Mouse (Mus musculus) common myeloid progenitor, adult 5-6 weeks (primary cell): ENCODE results near the gene Cpne1. TPM values are rescaled to one million over a fixed set of nuclear protein-coding genes. Genes with fewer than 3 reads are reported as not detected.
"Not testable (repeated sequence)": the region's sequence is repeated elsewhere in the genome, so short reads cannot be mapped to it uniquely, and the experiment has no call there.

ENCODE experiments used
- ATAC-seq: replicated peaks from 2 replicates; pipeline ENCODE4 v1.8.0; 2016; ENCODE audit warnings: low read depth, mild to moderate bottlenecking, moderate TSS enrichment, inconsistent platforms; ENCODE audit not compliant: poor library complexity, severe bottlenecking
- total RNA-seq: library from RNA; stranded (forward); fragments of 200-1000, 187-1606 nt; gene quantifications from 2 replicates; pipeline ENCODE4 v1.2.3, GENCODE M21; 2017

Gene Cpne1
- 19.7 and 22.7 TPM in 2 replicates for total RNA-seq

DNA sequence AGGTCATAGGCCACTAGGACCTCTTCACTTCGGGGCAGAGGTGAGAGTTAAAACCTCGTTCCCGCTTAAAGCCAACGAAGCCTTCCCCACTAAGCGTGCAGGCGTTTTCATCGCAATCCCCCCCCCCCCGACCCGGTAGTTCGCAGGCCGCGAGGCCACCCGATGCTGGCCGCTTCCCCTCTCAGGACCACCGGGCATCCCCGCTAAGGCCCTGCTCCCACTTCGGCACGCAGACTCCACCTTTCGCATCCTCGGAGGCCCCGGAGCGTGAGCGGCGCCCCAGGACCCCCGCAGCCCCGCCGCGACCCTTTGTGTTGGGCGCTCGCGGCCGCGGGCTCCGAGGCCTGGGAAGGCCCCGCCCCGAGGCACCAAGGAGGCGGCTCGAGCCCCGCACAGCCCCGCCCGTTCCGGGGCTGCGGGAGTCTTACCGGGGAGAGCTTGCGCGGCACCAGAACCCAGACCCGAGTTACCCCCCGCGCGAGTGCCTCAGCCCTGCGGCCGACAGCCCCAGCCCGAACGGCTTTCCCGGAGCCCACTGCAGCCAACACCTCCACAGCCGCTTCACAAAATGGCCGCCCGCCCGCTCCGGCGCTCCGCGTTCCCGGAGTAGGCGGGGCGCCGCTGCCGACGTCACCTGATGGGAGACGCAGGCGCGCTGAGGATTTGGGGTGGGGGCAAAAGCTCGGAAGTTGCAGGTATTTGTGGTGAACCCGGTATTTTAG lies at the start of gene Cpne1, which contains the start of gene Rbm12:
Gene Cpne1 (minus strand): TSS at position 608 of the 722 bp plus-strand sequence.
Gene Rbm12 (minus strand): TSS at position 621 of the 722 bp plus-strand sequence.
- ATAC-seq, result peak; percentile 91

DNA sequence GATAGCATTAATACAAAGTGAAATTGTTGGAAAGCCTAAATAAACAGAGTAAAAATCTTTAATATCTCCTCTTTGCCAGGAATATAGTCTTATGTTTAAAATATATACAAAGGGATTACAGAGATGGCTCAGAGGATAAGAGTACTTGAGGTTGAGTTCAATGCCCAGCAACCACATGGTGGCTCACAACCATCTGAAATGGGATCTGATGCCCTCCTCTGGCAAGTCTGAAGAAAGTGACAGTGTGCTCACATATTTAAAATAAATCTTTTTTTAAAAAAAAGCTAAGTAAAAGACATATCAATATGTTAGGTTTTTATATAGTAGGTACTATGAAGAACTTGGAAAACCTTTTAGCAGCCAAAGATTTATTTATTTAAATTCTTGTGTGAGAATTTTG lies 39.8 kb upstream of the Cpne1 start:
- no peak for ATAC-seq

DNA sequence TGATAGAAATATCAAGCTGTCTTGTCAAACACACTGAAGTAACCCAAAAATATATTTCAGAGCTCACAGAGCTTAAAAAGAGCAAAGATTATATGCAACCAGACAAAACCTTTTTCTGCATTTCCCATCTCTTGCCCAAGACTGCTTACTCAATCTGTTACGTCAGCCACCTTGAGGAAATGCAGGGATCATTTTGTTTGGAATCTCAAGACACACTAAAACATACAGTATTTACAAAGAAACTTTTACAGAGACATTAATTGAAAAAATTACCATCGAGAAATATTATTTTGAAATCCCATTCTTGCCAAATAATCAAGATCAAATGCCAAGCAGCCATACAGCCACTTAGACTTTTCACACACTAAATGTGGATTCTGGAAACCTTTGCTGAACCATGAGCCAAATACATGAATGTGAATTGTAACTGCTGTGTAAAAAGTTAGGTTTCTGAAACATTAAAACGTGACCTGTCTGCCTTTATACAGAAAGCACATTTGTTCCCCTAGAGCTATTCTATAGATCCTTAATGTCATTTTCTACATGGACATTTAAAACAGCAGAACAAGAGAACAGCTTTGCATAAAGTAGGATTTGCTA lies 35.7 kb upstream of the Cpne1 start:
- no peak for ATAC-seq

DNA sequence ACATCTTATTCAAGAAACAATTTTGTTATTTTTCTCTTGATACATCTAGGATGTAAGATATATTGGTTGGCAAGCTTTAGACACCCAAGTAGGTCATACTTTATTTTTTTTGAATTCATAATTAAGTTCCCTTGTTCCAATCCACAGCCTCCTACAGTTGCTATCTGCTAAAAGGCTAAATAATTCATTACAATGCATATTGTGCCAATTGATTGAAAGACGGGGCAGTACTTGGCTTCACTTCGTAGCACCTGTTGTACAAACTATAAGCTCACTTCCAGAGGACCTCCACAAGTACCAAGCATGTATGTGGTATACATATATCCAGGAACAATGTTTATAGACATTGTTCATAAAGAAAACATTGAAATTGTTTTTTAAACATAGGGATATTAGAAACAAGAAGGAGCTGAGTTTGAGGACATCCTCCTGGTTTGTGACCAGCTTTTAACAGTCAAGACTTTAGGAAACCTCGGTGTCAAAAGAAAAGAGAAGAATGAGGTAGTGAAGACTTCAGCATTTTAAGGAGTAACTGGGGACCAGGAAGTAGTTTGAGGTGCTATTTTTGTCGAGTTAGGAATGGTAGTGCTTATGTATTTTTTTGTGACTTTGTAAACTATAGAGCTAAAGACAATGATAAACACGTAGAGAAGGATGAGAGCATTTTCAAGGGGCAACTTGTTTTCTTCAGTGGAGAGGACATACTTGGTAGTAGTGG lies 34.7 kb upstream of the Cpne1 start:
- no peak for ATAC-seq

GRCm38 (mm10) chr2:156145486-156146130 lies 33.8 kb upstream of the Cpne1 start:
- no peak for ATAC-seq

GRCm38 (mm10) chr2:156143953-156144724 lies 32.4 kb upstream of the Cpne1 start, which contains the start of the genes Romo1 and Nfs1:
Romo1 (plus strand) TSS chr2:156144039.
Nfs1 (minus strand) TSS chr2:156144186.
- peak; percentile 96 for ATAC-seq

DNA sequence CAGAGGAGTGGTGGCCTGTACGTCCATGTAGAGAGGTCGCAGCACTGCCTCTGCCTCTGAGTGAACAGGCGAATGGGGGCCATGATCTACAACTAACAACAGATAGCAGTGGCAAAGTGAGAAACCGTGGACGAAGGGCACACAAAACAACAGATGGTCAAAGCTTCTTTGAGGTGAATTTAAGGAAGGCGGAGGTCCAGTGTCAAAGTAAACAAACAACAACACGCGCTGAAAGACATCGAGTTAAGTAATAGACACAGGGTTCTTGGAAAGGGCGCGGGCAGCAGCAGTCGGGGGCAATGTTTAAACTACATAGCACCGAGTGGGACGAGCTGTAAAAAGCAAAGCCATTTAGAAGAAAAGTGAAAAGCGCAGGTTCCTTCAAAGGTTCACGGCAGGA lies 31.6 kb upstream of the Cpne1 start:
- no peak for ATAC-seq

GRCm38 (mm10) chr2:156142820-156143219 lies 31.1 kb upstream of the Cpne1 start:
- ATAC-seq, result no peak

GRCm38 (mm10) chr2:156135695-156136094 lies 23.9 kb upstream of the Cpne1 start:
- ATAC-seq, result no peak

DNA sequence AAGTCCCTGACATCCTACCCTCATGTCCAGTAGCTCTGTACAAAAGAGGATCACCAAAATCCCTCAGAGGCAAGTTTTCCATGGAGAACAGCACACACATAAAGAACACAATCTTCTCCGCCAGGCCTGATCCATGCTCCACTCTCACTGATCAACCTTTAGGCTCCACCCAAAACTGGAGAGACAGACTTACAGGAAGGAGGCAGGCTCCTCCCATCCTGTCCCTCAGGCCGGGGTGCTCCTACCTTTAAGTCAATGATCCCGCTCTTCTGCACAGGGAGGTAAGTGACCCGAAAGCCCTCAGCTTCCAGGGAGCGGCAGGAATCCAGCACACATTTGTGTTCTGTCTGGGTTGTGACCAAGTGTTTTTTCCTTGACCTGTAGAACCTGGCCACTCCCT lies 22.4 kb upstream of the Cpne1 start:
- no peak for ATAC-seq

DNA sequence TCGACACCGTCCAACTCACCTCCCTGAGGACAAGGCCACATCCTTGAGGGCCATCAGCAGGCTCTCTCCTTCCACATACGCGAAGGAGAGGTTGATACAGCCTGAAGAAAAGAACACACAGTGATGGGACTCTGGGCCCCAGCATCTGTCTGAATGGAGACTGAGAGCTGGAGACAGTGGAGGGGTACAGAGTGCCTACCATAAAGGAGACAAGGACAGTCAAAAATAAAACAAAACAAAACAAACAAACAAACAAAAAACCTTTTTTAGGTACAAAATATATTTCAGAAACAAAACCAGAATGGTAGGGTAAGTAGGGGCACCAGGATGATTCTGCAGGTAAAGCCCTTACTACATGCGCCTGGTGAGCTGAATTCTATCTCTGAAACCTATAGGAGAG lies 15.2 kb upstream of the Cpne1 start, which contains the start of gene Gm28036:
Gene Gm28036 (minus strand): TSS at position 101 of the 400 bp plus-strand sequence.
- no peak for ATAC-seq

DNA sequence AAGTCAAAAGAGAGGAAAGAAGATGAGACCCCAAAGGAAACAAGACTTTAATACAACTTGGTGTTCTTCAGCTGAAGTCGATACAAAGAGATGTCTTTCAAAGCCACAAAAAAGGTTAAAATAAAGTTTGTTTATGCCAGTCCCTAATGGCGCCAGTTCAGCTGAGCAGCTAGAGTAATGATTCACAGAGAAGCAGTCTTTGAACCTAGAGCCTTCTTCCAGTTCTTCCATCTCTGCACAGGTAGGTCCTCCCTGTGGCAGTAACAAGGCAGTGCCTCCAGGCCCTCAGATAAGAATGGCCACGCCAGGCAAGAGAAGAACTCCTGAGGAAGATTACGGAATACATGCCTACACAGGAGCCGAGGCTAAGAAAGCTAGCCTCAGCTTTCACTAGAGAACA lies 12.0 kb upstream of the Cpne1 start:
- no peak for ATAC-seq

DNA sequence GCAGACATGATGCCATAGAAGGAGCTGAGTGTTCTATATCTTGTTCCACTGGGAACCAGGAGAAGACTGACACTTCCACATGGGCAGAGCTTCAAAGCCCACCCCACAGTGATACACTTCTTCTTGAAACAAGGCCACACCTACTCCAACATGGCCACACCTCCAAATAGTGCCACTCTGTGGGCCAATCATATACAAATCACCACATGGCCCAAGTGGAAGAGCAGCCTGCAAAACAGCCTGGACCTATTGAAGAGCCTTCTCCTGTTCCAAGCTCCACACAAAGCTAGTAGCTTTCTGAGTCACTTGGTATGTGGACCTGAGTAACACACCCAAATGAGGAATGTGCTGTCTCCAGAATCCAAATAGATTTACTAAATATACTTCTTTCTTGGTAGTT lies 7.8 kb upstream of the Cpne1 start:
- ATAC-seq, result no peak

GRCm38 (mm10) chr2:156112080-156112423 lies 287 bp upstream of the Cpne1 start:
- not testable (repeated sequence) for ATAC-seq

GRCm38 (mm10) chr2:156110627-156111357 lies 973 bp downstream of the Cpne1 start:
- peak; percentile 43; the same call in 1 of the 2 replicates for ATAC-seq

- ATAC-seq, result no peak
Observed at GRCm38 (mm10) chr2:156091926-156092325, 19.8 kb downstream of the Cpne1 start.

DNA sequence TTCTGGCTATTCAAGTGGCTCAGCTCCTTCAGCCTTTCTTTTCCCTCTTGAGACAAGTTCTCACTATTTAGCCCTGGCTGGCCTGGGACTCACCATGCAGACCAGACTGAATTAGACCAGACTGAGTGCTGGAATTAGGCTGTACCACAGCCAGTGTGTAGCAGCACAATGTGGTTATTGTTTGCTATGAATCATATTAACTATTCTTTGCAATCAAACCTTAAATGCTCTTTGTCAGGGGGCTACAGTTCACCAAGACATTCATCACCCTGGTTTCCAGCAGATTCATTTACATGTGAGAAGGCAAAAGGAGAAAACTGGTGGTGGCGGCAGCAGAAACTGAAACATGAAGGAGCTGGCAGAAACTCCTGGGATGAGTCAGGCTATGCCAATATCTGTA lies 22.0 kb downstream of the Cpne1 start:
- ATAC-seq, result no peak

GRCm38 (mm10) chr2:156087391-156088110 lies 24.2 kb downstream of the Cpne1 start:
- no peak; the same call in 1 of the 2 replicates for ATAC-seq
